Mouse (Mus musculus) left cerebral cortex, postnatal 36 days (tissue): ENCODE data around the gene Pacrg. TPM values are rescaled to one million over a fixed set of nuclear protein-coding genes. Genes with fewer than 3 reads are reported as not detected.

Experiments
- DNase-seq, 2 experiments: peaks; one replicate each; pipeline ENCODE4 v3.0.0; 2021 to 2022; ENCODE audit warnings: low spot score in 2 of 2, mixed read lengths in 1 of 2
- intact Hi-C: fragments of 180-260 bp; cut with DNase I; formaldehyde crosslinking; loops from one replicate; pipeline ENCODE4 v1.15.1; 2025
- total RNA-seq, 2 experiments: library from RNA; stranded (reverse); gene quantifications; 2 replicates each; pipeline ENCODE4 v1.2.3; 2021

The Pacrg gene
- total RNA-seq, 2 experiments from 2014 or later, result 16.1 to 16.8 TPM

DNA sequence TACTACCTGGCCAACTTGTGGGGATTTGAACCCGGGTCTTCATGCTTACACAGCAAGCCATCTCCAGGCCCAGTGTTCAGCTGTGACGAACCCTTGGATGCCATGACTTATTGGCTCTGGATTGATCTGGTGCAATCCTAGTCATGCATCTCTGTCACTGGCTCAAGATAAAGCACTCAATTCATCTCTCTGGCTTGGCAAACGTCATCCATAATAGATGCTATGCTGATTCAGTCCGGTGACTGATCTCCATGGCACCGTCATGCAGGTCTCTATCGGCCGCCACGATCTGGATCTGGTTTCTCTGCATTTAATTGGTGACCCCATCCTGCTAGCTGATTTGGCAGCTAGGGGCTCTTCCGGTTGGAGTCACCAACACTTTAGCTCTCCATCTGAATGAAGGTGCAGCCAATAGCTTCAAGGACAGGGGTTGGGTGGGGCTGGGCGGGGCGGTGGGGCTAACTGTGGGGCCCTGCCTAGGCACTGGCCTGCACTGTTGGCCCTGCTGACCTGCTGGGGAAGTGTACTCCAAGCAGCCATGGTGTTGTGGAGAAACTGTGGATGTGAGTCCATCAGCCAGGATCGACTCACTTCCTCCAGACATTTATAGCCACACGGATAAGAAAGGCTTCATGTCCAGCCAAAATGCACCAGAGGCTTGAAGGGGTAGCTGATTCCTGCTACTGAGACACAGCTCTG, 470.0 kb downstream of the Pacrg start:
- intact Hi-C loops, result no loop called here
- DNase-seq, result no peak

GRCm38 (mm10) chr17:10367044-10367443, 473.1 kb downstream of the Pacrg start:
- no peak for DNase-seq
- intact Hi-C loops, result no loop called here

- no peak for DNase-seq
- intact Hi-C loops, result no loop called here
These were observed 473.5 kb downstream of the Pacrg start for GRCm38 (mm10) chr17:10366577-10366976.

DNA sequence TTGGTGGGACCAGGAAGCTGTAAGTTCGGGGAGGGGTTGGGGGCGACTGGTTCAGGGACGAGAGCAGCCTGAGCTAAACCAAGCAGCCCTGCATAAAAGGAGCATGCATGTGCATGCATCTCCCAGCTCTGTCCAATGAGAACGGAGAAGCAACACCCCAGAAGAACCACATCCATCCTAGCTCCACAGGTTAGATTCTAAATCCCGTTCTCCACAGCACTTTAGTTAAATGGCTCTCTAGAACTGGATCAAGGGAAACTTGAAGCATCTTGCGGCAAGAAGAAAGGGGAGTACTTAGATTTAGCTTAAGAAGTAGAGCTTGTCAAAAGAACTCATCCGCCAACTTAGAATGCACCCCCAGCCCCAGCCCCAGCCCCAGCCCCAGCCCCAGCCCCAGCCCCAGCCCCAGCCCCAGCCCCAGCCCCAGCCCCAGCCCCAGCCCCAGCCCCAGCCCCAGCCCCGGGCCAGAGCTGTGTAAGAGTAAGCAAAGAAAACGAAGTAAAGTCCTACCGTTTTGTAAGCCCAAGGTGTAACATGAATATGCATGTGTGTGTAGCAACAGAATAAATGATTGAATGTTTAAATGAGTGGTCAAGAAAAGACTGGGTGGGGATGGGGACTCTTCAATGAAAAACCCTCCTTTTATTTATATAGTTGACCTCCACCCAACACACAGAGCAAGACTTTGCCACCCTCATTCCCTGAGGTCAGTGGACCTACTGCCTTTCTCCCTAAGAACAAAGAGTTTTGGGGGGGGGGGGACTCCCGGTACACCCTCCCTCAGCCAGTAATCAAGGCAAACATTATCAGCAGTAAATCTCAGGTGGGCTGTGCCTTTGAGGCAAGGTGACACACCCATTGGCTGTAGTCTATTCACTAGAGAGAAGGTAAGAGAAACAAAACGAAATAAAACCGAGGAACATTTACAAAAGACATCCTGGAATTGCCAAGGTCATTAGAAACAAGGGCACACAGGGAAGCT, 474.3 kb downstream of the Pacrg start:
- no peak for DNase-seq
- intact Hi-C loops, result no loop called here

- DNase-seq, result no peak
- intact Hi-C loops, result no loop called here
These were observed 477.0 kb downstream of the Pacrg start for GRCm38 (mm10) chr17:10363151-10363550.

DNA sequence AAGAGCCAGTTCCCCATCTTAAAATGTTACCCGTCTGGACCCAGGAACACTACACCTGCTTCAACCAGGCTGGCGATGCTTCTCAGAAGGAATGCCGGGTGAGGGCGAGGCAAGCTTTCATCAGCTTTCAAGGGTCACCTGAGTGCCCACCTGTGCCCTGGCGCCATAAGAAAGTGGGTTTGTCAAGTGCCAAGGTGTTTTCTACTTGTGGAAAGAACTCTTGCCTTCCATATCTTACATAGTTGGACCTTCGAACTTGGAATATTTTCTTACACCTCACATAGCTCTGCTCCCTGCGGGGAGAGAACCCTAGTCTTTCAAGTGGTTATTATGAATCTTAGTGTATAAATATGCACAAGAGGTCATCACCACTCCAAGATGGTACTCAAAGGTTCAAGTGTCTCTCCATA, 478.2 kb downstream of the Pacrg start:
- DNase-seq, result no peak
- intact Hi-C loops, result no loop called here

- intact Hi-C loops, result no loop called here
- no peak for DNase-seq
These were observed 479.4 kb downstream of the Pacrg start for GRCm38 (mm10) chr17:10360738-10361137.

DNA sequence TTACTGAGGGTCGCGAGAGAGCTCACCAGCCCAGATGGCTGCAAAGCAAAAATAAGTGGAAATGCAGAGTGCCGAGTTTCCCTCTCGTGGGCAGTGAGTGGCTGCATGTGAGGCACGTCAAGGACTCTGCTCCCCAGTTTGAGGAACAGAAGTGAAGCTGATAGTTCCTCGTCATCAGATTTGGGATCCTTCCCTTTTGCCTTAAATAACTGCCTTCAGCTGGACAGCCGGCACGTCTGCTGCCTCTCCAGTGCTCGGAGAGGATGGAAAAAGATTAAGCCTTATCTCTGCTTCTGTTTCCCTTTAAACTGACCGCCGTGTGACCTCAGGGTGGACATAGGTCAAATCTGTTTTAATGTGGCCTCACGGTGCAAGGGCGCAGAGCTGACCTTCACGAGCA, 480.6 kb downstream of the Pacrg start:
- DNase-seq, result no peak
- intact Hi-C loops, result no loop called here

DNA sequence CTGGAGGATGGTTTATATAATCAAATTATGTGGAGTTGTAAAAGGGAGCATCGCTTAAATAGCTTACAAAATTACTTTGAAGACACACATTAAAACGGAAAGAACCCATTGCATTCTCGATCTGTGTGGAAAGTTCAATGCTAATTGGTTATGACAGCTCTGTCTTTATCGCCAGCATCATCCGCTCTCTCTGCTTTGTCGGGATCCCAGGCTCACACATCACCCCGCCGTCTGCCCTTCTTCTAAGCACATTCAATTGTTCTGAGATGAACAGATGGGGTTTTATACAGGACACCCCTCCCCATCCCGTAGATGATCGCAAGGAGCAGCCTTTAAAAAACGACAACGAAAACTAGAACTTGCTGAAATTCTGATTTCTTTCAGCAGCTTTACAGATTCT, 482.8 kb downstream of the Pacrg start:
- no peak for DNase-seq
- intact Hi-C loops, result no loop called here

GRCm38 (mm10) chr17:10356294-10356693, 483.8 kb downstream of the Pacrg start:
- intact Hi-C loops, result no loop called here
- DNase-seq, result no peak

DNA sequence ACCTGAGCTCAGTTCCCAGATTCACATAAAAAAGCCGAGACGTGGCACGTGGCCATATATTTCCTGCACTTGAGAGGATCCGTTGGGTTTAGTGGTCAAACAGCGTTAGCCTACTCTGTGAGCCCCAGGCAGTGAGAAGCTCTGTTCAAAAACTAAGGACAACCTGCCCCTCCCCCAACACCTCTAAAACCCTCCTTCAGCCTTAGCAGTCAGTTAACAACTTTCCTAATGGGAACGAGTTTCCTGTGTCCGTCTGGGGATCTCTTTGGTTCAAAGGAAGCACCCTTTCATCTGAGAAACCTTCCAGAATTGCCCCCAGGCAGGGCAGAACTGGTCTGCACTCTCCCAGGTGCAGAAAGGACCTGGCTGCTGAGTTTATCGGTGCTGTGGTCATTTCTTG, 484.4 kb downstream of the Pacrg start:
- intact Hi-C loops, result no loop called here
- no peak for DNase-seq

Other genes with a start within 250 kb of the Pacrg start
- gene Prkn, start 73 bp upstream of the Pacrg start, total RNA-seq, result 10 to 100 TPM; 15.0 to 20.2 TPM